Mouse (Mus musculus) cortical plate, adult 2 months (tissue): ENCODE measurements around the gene Dlgap3. TPM values are rescaled to one million over a fixed set of nuclear protein-coding genes. Genes with fewer than 3 reads are reported as not detected.

Experiments used
- H3K27ac ChIP-seq: fragments of 200-500 bp; 2 replicates; pipeline ENCODE4 v1.5.1; 2012; ENCODE audit warnings: low read length, control low read depth, inconsistent platforms; ENCODE audit not compliant: insufficient read depth
- H3K4me1 ChIP-seq: fragments of 200-500 bp; 2 replicates; pipeline ENCODE4 v1.6.1; 2011; ENCODE audit warnings: low read length; ENCODE audit not compliant: control insufficient read depth, insufficient read depth
- H3K4me3 ChIP-seq: fragments of 200-500 bp; 2 replicates; pipeline ENCODE4 v1.5.1; 2011; ENCODE audit warnings: mild to moderate bottlenecking, low read length, control low read depth; ENCODE audit not compliant: insufficient read depth
- CTCF ChIP-seq: fragments of 200-500 bp; IDR thresholded peaks from 2 replicates; pipeline ENCODE4 v1.5.1; 2011; ENCODE audit warnings: mild to moderate bottlenecking, control low read depth, low read length; ENCODE audit not compliant: insufficient read depth; ENCODE audit errors: extremely low read depth
- POLR2A ChIP-seq: fragments of 200-500 bp; IDR thresholded peaks from 2 replicates; pipeline ENCODE4 v1.6.1; 2011; ENCODE audit warnings: mild to moderate bottlenecking, low read length, control low read depth; ENCODE audit not compliant: insufficient read depth; ENCODE audit errors: extremely low read depth
- polyA plus RNA-seq: library from polyadenylated mRNA; depleted of rRNA; stranded (reverse); fragments of >200 nt; gene quantifications from 2 replicates; pipeline ENCODE4 v1.2.3, GENCODE M21; 2012; rRNA removed

Dlgap3 gene
- 222 and 224 TPM in 2 replicates for polyA plus RNA-seq

GRCm38 (mm10) chr4:127168914-127169345 is at the start of gene Dlgap3:
Gene Dlgap3, plus strand, starts transcription at chr4:127169204.
- Histone ChIP-seq H3K27ac (peak within 1 kb of the TSS; percentile 97), H3K4me3 (peak within 1 kb of the TSS; percentile 55), H3K4me1 (no peaks in the 10 kb centered on the region)
- TF ChIP-seq CTCF (no peak), POLR2A (no peak)

- Histone ChIP-seq H3K27ac (no peak within 1 kb of the TSS), H3K4me1 (no peaks in the 10 kb centered on the region), H3K4me3 (no peak within 1 kb of the TSS)
- TF ChIP-seq POLR2A = no peak
- TF ChIP-seq CTCF = no peak
Measured at GRCm38 (mm10) chr4:127123391-127123790, 45.6 kb upstream of the Dlgap3 start, which contains the start of gene Tmem35b. Gene Tmem35b, plus strand, starts transcription at chr4:127123691.

GRCm38 (mm10) chr4:127124331-127124730 is 44.7 kb upstream of the Dlgap3 start:
- no peak overlapping the region for H3K27ac ChIP-seq
- no peak overlapping the region for H3K4me3 ChIP-seq
- TF ChIP-seq CTCF (no peak), POLR2A (no peak)
- H3K4me1 ChIP-seq = no peaks in the 10 kb centered on the region

DNA sequence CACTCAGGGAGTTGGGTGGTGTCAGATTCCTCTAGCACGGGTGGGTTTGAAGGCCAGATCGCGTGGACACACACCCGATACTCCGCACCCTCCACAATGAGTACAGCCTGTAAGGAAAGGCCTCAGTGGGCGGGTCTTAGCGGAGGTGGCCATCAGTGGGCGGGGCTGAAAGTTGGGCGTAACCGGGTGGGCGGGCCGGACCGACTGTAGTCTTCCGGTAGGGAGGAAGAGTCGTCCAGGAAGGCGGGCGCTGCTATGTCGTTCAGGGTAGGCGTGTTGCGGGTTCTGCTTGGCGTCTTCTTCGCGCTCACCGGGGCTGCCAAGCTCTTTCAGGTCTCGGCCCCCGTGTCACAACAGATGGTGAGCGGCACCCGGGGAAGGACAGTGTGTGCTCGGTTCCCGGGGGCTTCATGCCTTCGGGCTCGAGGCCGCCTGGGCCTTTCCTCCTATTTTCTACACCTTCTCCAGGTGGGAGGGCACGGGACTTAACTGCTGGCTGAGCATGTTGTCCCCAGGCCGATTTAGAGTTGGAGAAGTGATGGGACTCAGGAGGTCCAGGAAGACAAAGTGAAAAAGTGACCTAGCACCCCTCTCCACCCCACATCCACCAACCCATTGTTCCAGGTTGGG is 43.1 kb upstream of the Dlgap3 start:
- Histone ChIP-seq H3K4me1 (no peaks in the 10 kb centered on the region), H3K4me3 (peak overlapping the region; percentile 32), H3K27ac (no peak overlapping the region)
- TF ChIP-seq POLR2A (no peak), CTCF (no peak)

- no peak for TF ChIP-seq CTCF
- no peaks in the 10 kb centered on the region for H3K4me1 ChIP-seq
Measured at GRCm38 (mm10) chr4:127134687-127135086, 34.3 kb upstream of the Dlgap3 start.

GRCm38 (mm10) chr4:127137591-127137990 is 31.4 kb upstream of the Dlgap3 start:
- TF ChIP-seq POLR2A = no peak
- no peak for TF ChIP-seq CTCF
- Histone ChIP-seq H3K4me3 (no peak overlapping the region), H3K27ac (no peak overlapping the region), H3K4me1 (no peaks in the 10 kb centered on the region)

More at GRCm38 (mm10) chr4:127134687-127135086, 34.3 kb upstream of the Dlgap3 start:
- Histone ChIP-seq H3K27ac (no peak overlapping the region), H3K4me3 (no peak overlapping the region)

- no peak for TF ChIP-seq POLR2A
- TF ChIP-seq CTCF = no peak
- no peaks in the 10 kb centered on the region for H3K4me1 ChIP-seq
Measured at GRCm38 (mm10) chr4:127138486-127138885, 30.5 kb upstream of the Dlgap3 start.

DNA sequence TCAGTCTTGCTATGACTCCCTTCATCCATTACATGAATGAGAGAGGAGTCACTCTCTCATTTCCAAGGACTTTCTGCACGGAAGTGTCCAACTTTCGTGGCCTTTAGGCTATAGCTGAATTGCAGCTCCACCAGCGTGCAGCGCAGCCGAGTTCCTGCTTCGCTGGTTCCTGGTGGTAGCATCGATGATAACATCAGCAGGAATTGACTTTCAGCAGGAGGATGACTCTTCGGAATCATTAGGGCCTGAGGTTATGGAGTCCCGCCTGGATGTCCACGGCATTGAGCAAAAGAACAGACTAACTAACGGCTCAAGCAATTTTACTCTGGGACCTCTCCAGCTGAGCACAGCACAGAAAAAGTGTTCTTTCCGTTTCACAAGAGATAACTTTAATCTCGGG is 19.0 kb upstream of the Dlgap3 start:
- Histone ChIP-seq H3K27ac (no peak overlapping the region), H3K4me1 (no peaks in the 10 kb centered on the region), H3K4me3 (no peak overlapping the region)
- no peak for TF ChIP-seq POLR2A
- TF ChIP-seq CTCF = no peak

More at GRCm38 (mm10) chr4:127138486-127138885, 30.5 kb upstream of the Dlgap3 start:
- H3K27ac ChIP-seq = no peak overlapping the region
- H3K4me3 ChIP-seq = no peak overlapping the region

- Histone ChIP-seq H3K27ac (no peak overlapping the region), H3K4me3 (no peak overlapping the region), H3K4me1 (no peaks in the 10 kb centered on the region)
- TF ChIP-seq POLR2A (no peak), CTCF (no peak)
Measured at GRCm38 (mm10) chr4:127153345-127153744, 15.7 kb upstream of the Dlgap3 start.

DNA sequence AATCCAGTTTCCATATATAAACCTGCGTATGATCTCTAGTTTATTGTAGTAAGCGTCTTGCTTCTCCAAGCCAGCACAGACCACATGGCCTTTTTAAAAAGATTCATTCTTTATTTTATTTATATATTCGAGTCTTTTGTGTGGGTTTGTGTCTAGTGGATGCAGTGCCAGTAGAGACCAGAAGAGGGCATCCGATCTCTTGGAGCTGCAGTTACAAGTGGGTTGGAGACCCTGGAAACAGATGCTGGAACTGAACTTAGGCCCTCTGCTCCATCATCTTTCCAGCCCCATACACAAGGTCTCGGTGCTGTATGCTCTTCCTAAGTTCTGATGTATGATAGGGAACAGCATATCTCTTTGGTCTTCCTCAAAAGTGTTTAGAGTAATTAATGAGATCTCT is 13.2 kb upstream of the Dlgap3 start:
- H3K4me1 ChIP-seq = no peaks in the 10 kb centered on the region
- TF ChIP-seq CTCF (no peak), POLR2A (no peak)
- H3K27ac ChIP-seq = no peak overlapping the region
- H3K4me3 ChIP-seq = no peak overlapping the region

DNA sequence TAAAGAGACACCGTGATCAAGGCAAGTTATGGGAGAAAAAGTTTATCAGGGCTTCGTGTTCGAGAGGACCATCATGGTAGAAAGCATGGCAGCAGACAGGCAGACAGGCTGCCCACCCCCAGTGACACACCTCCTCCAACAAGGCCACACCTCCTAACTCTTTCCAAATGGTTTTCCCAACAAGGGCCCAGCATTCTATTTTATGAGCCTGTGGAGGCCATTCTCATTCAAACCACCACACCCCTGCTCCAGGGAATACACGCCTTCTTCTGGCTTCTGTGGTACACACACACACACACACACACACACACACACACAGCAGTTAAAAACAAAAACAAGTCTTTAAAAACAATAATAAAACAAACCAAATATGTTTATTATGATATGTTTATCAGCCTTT is 11.3 kb upstream of the Dlgap3 start:
- Histone ChIP-seq H3K4me3 (no peak overlapping the region), H3K4me1 (no peaks in the 10 kb centered on the region), H3K27ac (no peak overlapping the region)
- TF ChIP-seq POLR2A (no peak), CTCF (no peak)
